Mouse (Mus musculus) left cerebral cortex, adult 11 months (tissue): ENCODE measurements at regions not wholly inside any gene's neighbourhood (a gene's known extent, or its start where the extent isn't known, plus 50 kb on each side); places are given as distances from the start of the nearest gene placed in this dataset.

Experiments used
- DNase-seq: peaks from one replicate; pipeline ENCODE4 v3.0.0; 2022; ENCODE audit warnings: low spot score

DNA sequence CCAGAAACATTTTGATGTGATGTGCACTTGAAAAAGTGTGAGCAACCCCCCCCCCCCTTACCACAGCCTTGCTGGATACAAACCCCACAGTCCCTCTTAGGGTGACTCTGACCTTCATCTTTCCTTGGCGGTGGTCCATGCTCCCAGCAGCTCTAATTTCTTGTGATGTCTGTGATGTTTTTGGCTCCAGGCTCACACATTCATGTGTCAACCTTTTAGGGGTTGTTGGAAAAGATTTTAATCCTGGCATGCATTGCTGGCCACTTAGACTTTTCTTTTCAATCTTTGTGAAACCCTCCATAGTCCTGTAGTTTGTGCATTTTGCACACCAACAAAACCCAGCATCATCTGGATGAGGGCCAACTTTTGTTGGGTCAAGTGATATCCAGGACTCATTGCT lies 134.9 kb upstream of the Igfbp3 start:
- DNase-seq: no peak

DNA sequence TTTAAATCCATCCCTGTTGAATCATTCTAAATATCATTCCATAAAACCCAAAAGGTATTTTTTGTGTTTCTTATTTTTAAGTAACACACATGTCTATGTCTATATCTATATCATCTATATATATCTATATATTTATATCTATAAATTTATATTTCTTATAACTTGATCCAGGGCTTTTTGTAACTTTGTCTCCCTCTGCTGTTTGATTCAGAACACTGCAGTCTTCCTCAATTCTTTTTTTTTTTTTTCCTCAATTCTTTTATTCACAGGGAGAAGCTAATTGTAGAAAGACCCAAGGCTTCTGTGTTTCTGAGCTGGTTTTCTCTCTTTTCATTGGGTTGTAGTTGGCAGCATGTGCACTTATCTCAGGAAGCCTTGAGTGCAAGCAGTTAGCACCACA lies 124.1 kb upstream of the Igfbp3 start:
- no peak for DNase-seq

DNA sequence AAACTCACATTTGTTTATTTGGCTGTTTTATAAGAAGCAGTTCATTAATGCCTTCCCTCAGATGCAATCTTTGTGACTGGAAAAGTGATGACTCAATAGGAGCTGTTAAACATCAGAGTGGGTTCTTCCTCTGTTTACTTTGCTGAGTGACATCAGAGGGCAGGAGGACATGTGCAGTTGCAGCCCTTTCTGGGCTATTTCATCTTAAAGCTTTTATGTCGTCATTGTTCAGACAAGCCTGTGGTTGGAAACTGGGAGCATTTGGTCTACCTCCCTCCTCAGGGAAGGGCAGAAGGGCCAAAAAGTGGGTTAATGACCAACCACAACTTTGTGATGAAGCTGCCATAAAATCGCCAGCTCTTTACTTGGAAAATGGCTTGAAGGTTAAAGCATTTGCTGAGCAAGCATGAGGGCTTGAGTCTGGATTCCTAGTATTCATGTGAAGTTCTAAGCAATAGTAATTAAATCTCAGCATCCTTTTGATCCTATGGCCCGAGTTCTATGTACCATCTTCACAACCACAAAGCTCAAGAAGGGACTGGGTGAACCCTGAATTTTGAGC lies 103.8 kb upstream of the Igfbp3 start:
- DNase-seq: no peak

DNA sequence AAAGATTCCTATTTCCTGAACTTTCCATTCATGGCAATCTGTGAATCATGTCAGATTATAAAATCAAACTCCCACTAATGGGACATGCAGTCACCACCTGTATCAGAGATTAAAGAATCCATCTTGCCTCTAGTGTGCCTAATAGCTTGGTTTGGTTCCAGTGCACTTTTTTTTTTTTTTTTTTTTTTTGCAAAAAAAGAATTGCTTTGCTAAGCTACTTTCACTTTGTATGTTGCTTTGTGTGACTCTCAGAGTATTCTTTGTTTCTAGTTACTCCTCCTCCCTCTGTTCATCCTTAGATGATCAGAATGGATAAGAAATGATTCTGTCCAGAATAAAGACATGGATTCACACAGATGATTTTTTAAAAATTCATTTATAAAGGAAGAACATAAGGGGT lies 82.5 kb upstream of the Igfbp3 start:
- no peak for DNase-seq

DNA sequence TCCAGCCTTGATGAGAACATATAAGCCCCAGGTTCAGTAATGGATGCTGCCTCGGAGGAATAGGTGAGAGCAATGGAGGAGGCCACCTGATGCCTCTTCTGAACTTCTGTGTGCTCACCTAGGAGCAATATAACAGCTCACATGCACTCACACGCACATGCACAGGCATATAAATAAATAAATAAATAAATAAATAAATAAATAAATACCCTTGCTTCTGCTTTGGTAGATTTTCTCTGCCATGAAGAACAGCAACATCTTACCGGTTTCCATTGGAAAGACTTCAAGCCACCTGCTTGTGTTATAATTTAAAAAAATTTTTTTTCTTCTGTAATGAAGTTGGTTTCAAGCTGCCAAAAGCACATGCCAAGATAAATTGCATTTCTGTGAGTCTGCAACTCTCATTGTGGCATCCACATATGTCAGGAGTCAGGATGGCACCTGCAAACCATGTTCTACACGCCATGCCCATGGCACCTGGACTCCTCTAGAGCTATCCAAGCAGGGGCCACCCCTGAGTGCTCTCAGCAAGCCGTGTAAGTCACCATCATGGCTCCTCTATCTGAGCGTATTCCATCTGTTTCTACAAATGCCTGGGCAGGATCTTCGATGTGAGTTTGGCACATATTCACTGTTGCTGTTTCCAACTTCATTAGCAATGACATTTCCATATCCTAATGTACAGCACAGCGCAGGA lies 75.7 kb upstream of the Igfbp3 start:
- no peak for DNase-seq

DNA sequence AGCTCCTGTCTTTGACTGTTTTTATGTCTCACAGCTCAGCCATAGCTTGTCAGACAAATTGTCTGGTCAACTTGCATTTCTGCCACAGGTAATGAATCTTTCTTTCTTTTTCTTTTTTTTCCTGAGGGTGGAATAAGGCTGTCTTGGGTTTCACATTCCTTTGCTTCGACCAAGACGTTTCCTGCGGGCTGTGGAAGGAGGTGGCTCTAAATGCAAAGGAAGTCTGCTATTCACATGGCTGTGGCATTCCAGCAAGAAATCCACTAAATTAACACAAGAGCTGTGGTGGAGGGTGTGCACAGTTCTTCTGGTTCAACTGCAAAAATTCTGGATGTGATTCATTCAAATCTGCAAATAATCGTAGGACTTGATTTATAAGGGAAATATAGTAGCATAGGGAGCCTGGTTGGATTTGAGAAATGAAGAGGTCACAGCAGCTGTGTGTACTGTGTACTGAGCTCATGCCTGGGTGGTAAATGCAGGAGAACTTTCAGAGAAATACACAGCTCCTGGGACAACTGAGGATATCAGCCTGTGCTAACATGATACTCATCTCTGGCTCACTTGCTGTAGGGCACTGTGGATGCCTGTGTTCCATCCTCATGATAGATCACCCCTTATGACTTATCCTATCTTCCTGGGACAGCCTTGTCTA lies 71.2 kb upstream of the Igfbp3 start:
- no peak for DNase-seq

DNA sequence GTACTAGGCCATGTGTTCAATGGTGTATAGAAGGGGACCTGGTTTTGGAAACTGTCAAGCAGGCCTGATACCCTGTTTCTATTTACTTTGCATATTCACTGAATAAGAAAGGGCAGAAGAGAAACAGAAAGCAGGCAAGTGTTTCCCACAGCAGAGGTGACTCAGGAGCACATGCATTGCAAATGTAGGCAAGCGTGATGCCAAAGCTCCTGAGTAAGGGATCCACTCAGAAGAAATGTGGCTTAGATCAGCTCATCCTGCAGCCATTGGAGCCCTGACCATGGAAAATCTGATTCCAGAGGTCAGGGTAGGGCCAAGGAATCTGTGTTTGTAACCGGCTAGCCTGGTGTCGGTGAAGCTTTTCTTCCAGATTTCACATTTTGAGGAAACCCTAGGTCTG lies 69.3 kb upstream of the Igfbp3 start:
- DNase-seq: no peak

DNA sequence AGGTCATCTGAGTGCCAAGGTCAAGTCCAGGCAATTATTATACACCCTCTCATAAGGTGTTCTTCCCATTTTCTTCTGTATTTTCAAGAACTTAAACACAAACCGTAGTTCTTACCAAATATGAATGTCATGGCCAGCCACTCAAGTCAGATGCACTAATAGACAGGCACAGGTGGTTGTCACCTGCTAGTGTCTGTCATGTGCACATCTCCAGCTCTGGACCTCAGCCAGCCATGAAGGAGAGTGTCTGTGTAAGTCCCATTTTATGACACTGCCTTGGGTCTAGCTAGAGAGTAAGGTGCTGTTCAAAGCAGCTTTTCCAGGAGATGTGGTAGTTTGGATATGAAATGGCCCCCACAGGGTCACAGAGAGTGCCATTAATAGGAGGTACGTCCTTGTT lies 68.5 kb upstream of the Igfbp3 start:
- DNase-seq: no peak

DNA sequence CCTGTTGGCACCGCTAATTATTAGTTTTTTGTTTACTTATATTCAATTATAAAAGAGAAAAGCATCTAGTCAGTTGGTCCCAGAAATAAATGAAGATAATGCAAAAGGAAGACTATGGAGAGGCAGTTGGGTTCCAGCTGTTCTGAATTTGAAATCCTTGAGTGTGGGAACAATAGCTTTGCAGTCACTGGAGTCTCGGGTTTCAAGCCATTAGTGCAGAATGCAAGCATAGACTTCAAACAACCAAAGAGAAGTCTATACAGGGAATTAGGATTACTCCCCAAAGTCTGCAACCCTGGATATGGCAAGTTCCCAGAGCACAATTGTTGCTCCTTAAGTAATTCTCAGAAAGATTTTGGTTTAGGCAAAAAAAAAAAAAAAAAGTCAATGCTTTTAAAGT lies 67.9 kb upstream of the Igfbp3 start:
- DNase-seq: no peak

DNA sequence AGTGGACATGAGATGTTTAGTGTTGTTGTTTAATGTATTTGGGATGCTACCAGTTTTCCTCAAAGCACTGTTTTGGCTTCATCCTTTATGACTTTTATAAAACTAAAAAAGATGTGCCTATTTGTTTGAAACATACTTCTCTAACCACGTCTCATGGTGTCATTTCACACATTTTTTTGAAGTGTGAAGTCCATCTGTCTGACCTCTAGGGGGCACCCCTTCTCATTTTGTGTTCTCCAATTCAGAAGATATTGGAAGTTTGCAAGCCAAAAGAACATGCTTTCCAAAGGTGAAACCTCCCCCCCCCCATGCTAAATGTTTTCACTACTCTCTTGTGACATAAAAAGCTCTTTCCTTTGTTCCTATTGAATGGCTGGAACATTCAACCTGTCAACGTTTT lies 66.2 kb upstream of the Igfbp3 start:
- DNase-seq: no peak

DNA sequence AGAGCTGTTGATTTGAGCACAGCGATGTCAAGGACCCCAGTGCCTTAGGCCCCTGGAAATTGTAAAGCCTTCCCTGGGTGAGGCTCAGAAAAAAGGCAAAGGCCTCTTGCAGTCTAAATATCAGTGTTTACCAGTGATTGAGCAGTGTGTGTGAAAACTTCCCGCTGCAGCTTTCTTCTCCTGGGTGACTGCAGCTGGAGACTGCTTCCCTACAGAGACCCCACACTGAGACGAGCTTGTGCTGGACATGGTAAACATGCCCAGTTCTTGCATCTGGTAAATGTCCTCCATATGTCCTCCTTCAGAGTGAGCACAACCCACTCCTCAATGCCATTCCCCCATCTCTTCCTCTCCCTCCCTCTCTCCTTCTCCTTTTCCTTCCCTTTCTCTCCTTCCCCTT lies 58.8 kb upstream of the Igfbp3 start:
- no peak for DNase-seq

DNA sequence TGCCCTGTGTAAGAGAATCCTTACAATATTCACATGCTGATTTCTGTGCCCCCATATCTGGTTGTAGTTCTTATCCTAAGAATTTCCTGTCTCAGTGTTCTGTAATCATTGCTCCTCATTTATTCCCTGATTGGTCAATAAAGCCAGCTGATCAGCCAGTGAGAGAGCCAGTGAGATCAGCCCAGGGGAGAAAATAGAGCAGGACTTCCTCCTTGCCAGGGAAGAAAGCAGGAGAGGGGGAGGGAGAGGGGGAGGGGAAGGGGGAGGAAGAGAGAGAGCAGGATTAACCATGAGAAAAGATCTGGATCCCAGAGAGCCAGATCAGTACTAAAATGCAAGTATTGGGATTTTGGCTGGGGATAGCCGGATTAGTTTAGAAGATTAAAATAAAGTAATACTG lies 57.2 kb upstream of the Igfbp3 start:
- no peak for DNase-seq

DNA sequence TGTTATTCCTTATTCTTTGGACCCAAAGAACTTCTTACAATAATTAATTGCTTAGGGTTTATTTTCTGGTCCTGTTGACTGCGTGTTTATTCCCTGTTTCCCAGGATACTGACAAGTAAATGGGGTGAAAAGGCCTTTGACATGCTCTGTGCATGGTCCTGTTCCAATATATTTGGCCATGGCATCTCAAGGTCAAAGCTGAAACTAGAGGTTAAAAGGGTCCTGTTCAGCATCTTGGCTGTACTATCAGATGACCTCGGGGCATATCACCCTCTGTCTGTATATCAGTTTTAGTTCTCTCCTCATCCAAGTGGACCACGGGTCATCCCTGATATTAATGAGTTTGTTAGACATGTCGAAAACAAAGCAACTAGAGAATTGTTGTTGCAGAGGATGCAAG lies 50.2 kb upstream of the Igfbp3 start:
- no peak for DNase-seq
